Mouse (Mus musculus): ENCODE results near the gene Pbdc1. TPM values are rescaled to one million over a fixed set of nuclear protein-coding genes. Genes with fewer than 3 reads are reported as not detected.

Pbdc1 gene
- 10 to 100 TPM; 16.9 to 18.5 TPM for total RNA-seq (2023)

DNA sequence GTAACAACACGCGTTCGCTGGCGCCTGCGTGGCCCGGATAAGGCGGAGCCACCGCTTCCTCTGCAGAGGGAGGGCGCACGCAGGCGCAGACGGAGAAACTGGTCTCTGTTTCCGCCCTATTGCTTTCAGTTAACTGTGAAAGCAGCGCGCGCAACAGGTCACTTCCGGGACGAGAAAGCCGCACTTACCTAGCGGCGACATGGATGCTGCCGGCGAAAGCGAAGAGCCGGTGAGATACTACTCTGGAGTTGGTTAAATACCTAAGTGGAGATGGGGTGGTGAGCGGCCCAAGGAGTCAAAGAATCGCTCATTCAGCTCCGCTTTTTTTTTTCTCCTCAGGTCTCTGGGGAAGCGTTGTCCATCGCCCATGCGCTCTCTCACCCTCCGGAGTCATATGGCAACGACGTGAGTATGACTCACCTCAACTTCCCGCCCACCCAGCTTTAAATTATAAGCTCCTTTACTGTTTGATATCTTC, at the start of gene Pbdc1:
Pbdc1 (plus strand) TSS at position 142 of the 478 bp plus-strand sequence.

DNA sequence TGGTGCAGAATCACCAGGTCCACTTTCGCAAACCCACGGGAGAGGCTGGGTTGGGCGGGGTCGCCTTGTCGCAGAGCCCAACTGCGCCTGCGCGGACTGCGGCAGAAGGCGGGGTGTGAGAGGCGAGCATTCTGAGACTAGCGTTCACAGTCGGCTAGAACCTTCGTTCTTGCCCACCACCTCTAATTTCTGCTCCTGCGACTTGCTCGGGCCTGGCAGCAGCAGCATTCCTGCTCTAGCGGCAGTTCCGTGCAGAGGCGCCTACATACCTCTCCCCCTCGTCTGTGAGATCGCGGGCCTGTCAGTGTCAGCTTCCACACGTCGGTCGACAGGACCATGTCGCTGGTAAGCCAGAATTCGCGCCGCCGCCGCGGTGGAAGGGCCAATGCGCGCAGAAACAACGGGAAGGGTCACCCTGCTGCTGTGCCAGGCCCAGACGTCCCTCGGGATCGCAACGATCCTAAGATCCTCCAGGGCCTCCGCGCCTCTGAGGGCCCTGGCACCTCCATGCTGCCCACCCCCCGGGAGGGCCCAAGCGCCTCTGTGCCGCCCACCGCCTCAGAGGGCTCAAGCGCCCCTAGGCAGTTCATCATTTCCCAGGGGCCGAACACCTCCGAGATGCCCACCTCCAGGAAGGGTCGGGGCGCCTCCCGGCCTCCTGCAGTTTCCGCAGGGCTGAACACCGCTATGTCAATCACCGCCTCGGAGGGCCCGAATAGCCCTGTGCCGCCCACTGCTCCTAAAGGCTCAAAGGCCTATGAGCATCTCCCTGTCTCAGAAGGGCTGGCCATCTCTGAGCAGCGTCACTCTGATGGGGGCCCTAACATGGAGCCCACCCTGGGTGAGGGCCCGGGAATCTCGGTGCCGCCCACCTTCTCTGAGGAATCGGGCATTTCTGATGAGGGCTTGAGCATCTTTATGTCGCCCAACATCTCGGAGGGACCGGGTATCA, 41.0 kb downstream of the Pbdc1 start, which contains the start of gene Magee1:
Magee1 (plus strand) TSS at position 104 of the 952 bp plus-strand sequence.

Other genes with a start within 250 kb of the Pbdc1 start
- gene Magee2, start 222.5 kb upstream of the Pbdc1 start, total RNA-seq (2023): not detected
- gene Magee1, start 40.6 kb downstream of the Pbdc1 start, total RNA-seq (2023): 1 to 10 TPM; 1.7 to 1.8 TPM